Mouse (Mus musculus) thymus, adult 2 months (tissue): ENCODE measurements around the gene Kxd1.

Experiments
- CTCF ChIP-seq: fragments of 200-500 bp; IDR thresholded peaks from 2 replicates; pipeline ENCODE4 v1.5.1; 2012; ENCODE audit warnings: mild to moderate bottlenecking, control low read depth, low read length, moderate library complexity, borderline replicate concordance; ENCODE audit not compliant: control insufficient read depth, poor library complexity, insufficient read depth; ENCODE audit errors: extremely low read depth
- POLR2A ChIP-seq: fragments of 200-500 bp; IDR thresholded peaks from 2 replicates; pipeline ENCODE4 v1.6.1; 2012; ENCODE audit warnings: mild to moderate bottlenecking, low read length, control low read depth, moderate library complexity; ENCODE audit not compliant: control insufficient read depth, poor library complexity, insufficient read depth; ENCODE audit errors: extremely low read depth

GRCm38 (mm10) chr8:70460199-70460598, 67.6 kb downstream of the Kxd1 start:
- TF ChIP-seq CTCF (no peak), POLR2A (no peak)
